Mouse (Mus musculus) liver, embryonic 14.5 days (tissue): ENCODE results near the gene Slc2a3. TPM values are rescaled to one million over a fixed set of nuclear protein-coding genes. Genes with fewer than 3 reads are reported as not detected.

Source experiments
- ATAC-seq: fragments of 200-750 bp; cut with Nextera tagmentation; 2 replicates; pipeline ENCODE4 v1.8.0; 2017; ENCODE audit warnings: moderate number of reproducible peaks, mild to moderate bottlenecking, moderate library complexity; ENCODE audit not compliant: insufficient read depth
- DNase-seq, 3 experiments: peaks; one replicate each; pipeline ENCODE4 v3.0.0-alpha.2; 2012 to 2013; ENCODE audit warnings: low read depth in 3 of 3, low spot score in 3 of 3
- H3K27ac ChIP-seq: fragments of 300-500 bp; sonication (generic); 2 replicates; pipeline ENCODE4 v1.5.1; 2014; ENCODE audit warnings: moderate library complexity, mild to moderate bottlenecking, control low read depth, inconsistent platforms
- H3K27me3 ChIP-seq: fragments of 300-500 bp; sonication (generic); 2 replicates; pipeline ENCODE4 v1.6.1; 2014; ENCODE audit warnings: mild to moderate bottlenecking, low read length, moderate library complexity; ENCODE audit not compliant: control insufficient read depth, insufficient read depth
- H3K36me3 ChIP-seq: fragments of 300-500 bp; sonication (generic); replicated peaks from 2 replicates; pipeline ENCODE4 v1.6.1; 2014; ENCODE audit warnings: low read depth; ENCODE audit not compliant: control insufficient read depth, insufficient read depth
- H3K4me1 ChIP-seq, 2 experiments: fragments of 200-500 bp in 1 of 2; fragments of 300-500 bp in 1 of 2; sonication (generic) in 1 of 2; replicated peaks; 2 replicates each; pipeline ENCODE4 v1.6.1; 2012 to 2014; ENCODE audit warnings: antibody characterized with exemption in 1 of 2, inconsistent platforms in 1 of 2, low read length in 1 of 2; ENCODE audit not compliant: control insufficient read depth in 2 of 2, insufficient read depth in 2 of 2
- H3K4me2 ChIP-seq: fragments of 300-500 bp; sonication (generic); 2 replicates; pipeline ENCODE4 v1.6.1; 2014; ENCODE audit warnings: low read depth, mild to moderate bottlenecking, control low read depth, moderate library complexity
- H3K4me3 ChIP-seq, 2 experiments: fragments of 200-500 bp in 1 of 2; fragments of 300-500 bp in 1 of 2; sonication (generic) in 1 of 2; 2 replicates each; pipeline ENCODE4 v1.5.1; 2012 to 2014; ENCODE audit warnings: low read depth in 2 of 2, low read length in 2 of 2, mild to moderate bottlenecking in 2 of 2, control low read depth in 1 of 2, inconsistent platforms in 1 of 2, moderate library complexity in 1 of 2; ENCODE audit not compliant: insufficient read depth in 1 of 2
- H3K9ac ChIP-seq: fragments of 300-500 bp; sonication (generic); replicated peaks from 2 replicates; pipeline ENCODE4 v1.6.1; 2014; ENCODE audit warnings: mild to moderate bottlenecking, control low read depth, moderate library complexity
- H3K9me3 ChIP-seq: fragments of 300-500 bp; sonication (generic); 2 replicates; pipeline ENCODE4 v1.6.1; 2016; ENCODE audit warnings: low read length, mixed read lengths; ENCODE audit not compliant: control insufficient read depth
- CTCF ChIP-seq: IDR thresholded peaks from 2 replicates; pipeline ENCODE4 v1.5.1; 2016; ENCODE audit warnings: antibody characterized with exemption, low read depth, control low read depth
- EP300 ChIP-seq: IDR thresholded peaks from 2 replicates; pipeline ENCODE4 v1.6.1; 2016; ENCODE audit warnings: antibody characterized with exemption, low read depth
- WGBS: fragments of 180-500 bp; shearing (Covaris S2); extraction: QIAGEN DNeasy Blood & Tissue Kit; methylation state at CpG from one replicate; pipeline ENCODE4 v1.1.7; 2014; ENCODE audit not compliant: insufficient replicate concordance; 5-methylcytosine and 5-hydroxymethylcytosine counted together
- polyA plus RNA-seq, 2 experiments: library from polyadenylated mRNA; depleted of rRNA in 1 of 2; stranded (reverse) in 1 of 2; unstranded in 1 of 2; fragments of >200 nt; fragmentation: Nextera tagmentation in 1 of 2; extraction: Ambion mirVana in 1 of 2; gene quantifications; 2 replicates each; pipeline versions ENCODE4 v1.2.1 to v1.2.3; 2012 to 2014

Gene Slc2a3
- polyA plus RNA-seq, 2 experiments: 9.6 to 13.9 TPM

DNA sequence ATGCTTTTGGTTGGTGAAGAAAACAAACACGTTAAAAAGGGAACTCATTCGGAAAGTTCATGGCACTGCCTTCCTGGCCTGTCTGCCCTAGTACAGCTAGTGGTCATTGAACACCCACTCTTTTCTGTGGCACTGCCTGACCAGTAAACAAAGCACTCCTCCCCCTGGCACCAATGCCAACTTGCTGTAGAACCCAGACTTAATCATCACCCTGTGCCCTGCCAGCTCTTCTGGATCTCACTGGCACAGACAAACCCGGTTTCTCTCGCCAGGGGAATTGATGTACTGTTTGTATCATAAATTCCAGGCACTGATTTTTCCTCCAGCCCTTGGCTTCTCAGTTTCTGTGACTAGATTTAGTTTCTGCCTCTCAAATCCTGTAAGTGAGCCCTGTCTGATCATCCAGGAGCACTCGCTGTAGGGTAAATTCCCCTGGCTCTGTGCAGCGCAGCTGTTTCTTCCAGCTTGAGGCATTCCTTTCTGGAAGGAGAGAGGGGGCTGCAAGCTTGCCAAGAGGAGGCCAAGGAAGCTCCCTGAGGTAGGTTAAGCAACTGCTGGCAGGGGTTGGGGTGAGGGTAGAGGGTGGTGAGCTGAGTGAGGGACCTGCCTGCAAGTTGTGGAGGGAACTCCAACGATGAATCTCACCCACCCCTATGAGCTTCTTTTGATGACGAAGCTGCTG lies 6.0 kb downstream of the Slc2a3 start:
- DNase-seq (no peak), ATAC-seq (no peak)
- no peak overlapping the region for H3K27ac ChIP-seq
- no peak overlapping the region for H3K9ac ChIP-seq
- peaks cover 0 to under 1% of the 10 kb centered on the region in 2 experiments; a peak in 1 of 4 replicates for H3K4me1 ChIP-seq
- H3K36me3 ChIP-seq: no peaks in the 10 kb centered on the region
- no peak overlapping the region for H3K4me2 ChIP-seq
- WGBS: 78% methylated on average over 8 of the region's 8 CpGs
- no peak overlapping the region for H3K4me3 ChIP-seq
- H3K9me3 ChIP-seq: no peaks in the 10 kb centered on the region
- no peaks in the 10 kb centered on the region for H3K27me3 ChIP-seq
- TF ChIP-seq EP300 (no peak), CTCF (no peak)

DNA sequence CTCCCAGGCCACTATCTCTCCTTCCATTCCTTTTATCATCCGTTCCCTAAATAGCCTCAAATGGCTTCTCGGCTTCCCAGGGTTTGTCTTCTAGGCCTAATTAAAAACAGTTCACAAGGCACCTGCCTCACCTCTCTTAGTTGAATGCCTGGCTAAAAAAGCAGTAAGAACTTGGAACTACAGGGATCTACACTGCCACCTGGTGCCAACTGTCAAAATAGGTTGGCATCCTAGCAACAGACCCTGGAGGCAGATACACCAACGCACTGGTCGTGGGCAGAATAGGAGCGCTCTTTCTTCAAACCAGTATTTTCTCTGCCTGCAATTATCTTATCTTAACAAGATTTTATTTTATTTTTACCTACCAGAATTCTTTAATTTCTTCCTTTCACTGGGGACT lies 15.2 kb downstream of the Slc2a3 start:
- TF ChIP-seq CTCF (peak; percentile 75), EP300 (no peak)
- Histone ChIP-seq H3K9me3 (no peaks in the 10 kb centered on the region), H3K36me3 (no peaks in the 10 kb centered on the region), H3K9ac (no peak overlapping the region), H3K27me3 (no peaks in the 10 kb centered on the region), H3K4me2 (no peak overlapping the region), H3K27ac (no peak overlapping the region), H3K4me1 (peaks cover 5 to 8% of the 10 kb centered on the region in 2 experiments), H3K4me3 (no peak overlapping the region)
- no peak for DNase-seq
- WGBS: 43% methylated on average over 5 of the region's 5 CpGs
- ATAC-seq: no peak

DNA sequence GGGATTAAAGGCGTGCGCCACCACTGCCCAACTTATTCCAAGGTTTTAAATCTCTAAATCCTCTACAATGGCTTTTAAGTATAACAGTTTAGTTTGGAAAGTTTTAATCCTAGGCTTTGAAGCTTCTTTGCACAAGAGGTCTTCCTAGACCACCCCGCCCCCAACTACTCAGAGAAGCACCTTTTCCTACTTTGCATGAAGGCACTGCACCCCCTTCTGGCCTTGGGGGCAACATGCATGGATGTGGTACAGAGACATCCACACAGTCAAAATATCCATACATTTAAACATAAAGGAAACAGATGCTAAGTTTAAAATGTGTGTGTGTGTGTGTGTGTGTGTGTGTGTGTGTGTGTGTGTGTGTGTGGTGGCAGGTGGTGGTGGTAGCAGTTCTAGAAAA lies 16.6 kb downstream of the Slc2a3 start:
- WGBS: 87% methylated on average over 3 of the region's 3 CpGs
- ATAC-seq (no peak), DNase-seq (no peak)
- Histone ChIP-seq H3K9me3 (no peaks in the 10 kb centered on the region), H3K4me1 (peaks cover 8 to 9% of the 10 kb centered on the region in 2 experiments), H3K9ac (no peak overlapping the region), H3K4me3 (no peak overlapping the region), H3K36me3 (no peaks in the 10 kb centered on the region), H3K27ac (no peak overlapping the region), H3K4me2 (no peak overlapping the region), H3K27me3 (no peaks in the 10 kb centered on the region)
- no peak for TF ChIP-seq EP300
- TF ChIP-seq CTCF: peak; percentile 54; the same call in 1 of the 2 replicates

DNA sequence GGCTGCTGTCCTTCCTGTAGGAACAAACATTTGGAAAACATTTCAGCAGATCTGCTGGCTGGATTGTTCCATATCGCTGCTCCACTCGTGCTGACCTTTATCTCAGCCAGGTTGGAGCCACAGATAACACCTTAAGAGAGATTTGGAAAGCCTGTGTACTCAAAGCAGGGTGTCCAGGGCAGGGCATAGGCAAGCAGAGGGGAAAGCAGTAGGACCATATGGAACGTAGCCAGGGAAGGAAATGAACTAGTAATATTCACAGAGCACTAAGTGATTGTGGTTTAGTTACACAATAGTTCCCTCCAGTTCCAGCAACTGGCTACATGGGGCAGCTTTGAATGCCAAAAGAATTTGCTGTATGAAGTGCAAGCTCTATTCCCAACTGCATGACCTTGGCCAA lies 19.3 kb downstream of the Slc2a3 start:
- Histone ChIP-seq H3K36me3 (no peaks in the 10 kb centered on the region), H3K4me2 (no peak overlapping the region), H3K27ac (no peak overlapping the region), H3K4me1 (peaks cover 8 to 9% of the 10 kb centered on the region in 2 experiments), H3K9me3 (no peaks in the 10 kb centered on the region), H3K9ac (no peak overlapping the region), H3K4me3 (no peak overlapping the region), H3K27me3 (no peaks in the 10 kb centered on the region)
- 13% methylated on average over 3 of the region's 3 CpGs for WGBS
- ATAC-seq: no peak
- TF ChIP-seq CTCF: no peak
- TF ChIP-seq EP300: no peak
- DNase-seq: no peak

DNA sequence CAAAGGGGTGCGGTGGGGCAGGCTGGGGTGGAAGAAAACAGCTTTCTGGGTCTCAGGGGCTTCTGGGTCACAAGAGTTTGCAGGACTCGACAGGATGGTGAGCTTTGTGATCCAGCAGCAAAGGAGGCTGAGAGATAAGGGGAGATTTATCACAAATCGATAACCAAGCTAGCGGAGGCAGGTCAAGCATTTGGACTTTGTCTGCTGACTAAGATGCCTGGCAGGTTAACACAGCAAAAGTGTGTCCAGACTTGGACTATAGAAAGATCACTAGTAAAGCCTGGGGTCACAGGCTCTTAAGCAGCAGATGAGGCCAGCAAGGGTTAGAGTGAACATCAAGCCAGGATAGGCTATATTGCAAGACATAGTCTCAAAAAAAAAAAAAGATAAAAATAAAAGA lies 20.3 kb downstream of the Slc2a3 start:
- WGBS: 65% methylated on average over 4 of the region's 4 CpGs
- Histone ChIP-seq H3K4me1 (peaks cover 8 to 9% of the 10 kb centered on the region in 2 experiments), H3K9ac (no peak overlapping the region), H3K27ac (no peak overlapping the region), H3K27me3 (no peaks in the 10 kb centered on the region), H3K9me3 (no peaks in the 10 kb centered on the region), H3K36me3 (no peaks in the 10 kb centered on the region), H3K4me3 (no peak overlapping the region), H3K4me2 (no peak overlapping the region)
- DNase-seq (no peak), ATAC-seq (no peak)
- TF ChIP-seq CTCF: no peak
- TF ChIP-seq EP300: no peak
